Mouse (Mus musculus): ENCODE results near the gene Mfng. TPM values are rescaled to one million over a fixed set of nuclear protein-coding genes. Genes with fewer than 3 reads are reported as not detected.

The Mfng gene
- total RNA-seq, 1 experiment from 2014 or later, result 22.6 TPM

- ATAC-seq (replicated peaks; ENCODE audit: insufficient number of reproducible peaks, low FRiP score, low TSS enrichment, poor library complexity, severe bottlenecking), result no peak
Observed at GRCm38 (mm10) chr15:78790451-78790850, 17.2 kb upstream of the Mfng start.

- ATAC-seq (replicated peaks; ENCODE audit: insufficient number of reproducible peaks, low FRiP score, low TSS enrichment, poor library complexity, severe bottlenecking), result no peak
Observed at GRCm38 (mm10) chr15:78789721-78790323, 16.5 kb upstream of the Mfng start.

- ATAC-seq (replicated peaks; ENCODE audit: insufficient number of reproducible peaks, low FRiP score, low TSS enrichment, poor library complexity, severe bottlenecking), result no peak
Observed at GRCm38 (mm10) chr15:78788042-78788441, 14.8 kb upstream of the Mfng start.

GRCm38 (mm10) chr15:78787287-78787856 is 14.1 kb upstream of the Mfng start:
- ATAC-seq (replicated peaks; ENCODE audit: insufficient number of reproducible peaks, low FRiP score, low TSS enrichment, poor library complexity, severe bottlenecking), result no peak

- no peak for ATAC-seq (replicated peaks; ENCODE audit: insufficient number of reproducible peaks, low FRiP score, low TSS enrichment, poor library complexity, severe bottlenecking)
Observed at GRCm38 (mm10) chr15:78786411-78786818, 13.1 kb upstream of the Mfng start.

- no peak for ATAC-seq (replicated peaks; ENCODE audit: insufficient number of reproducible peaks, low FRiP score, low TSS enrichment, poor library complexity, severe bottlenecking)
Observed at GRCm38 (mm10) chr15:78785961-78786360, 12.7 kb upstream of the Mfng start.

- ATAC-seq (replicated peaks; ENCODE audit: insufficient number of reproducible peaks, low FRiP score, low TSS enrichment, poor library complexity, severe bottlenecking), result no peak
Observed at GRCm38 (mm10) chr15:78785258-78785657, 12.0 kb upstream of the Mfng start.

- ATAC-seq (replicated peaks; ENCODE audit: insufficient number of reproducible peaks, low FRiP score, low TSS enrichment, poor library complexity, severe bottlenecking), result no peak
Observed at GRCm38 (mm10) chr15:78784520-78784919, 11.2 kb upstream of the Mfng start.

- ATAC-seq (replicated peaks; ENCODE audit: insufficient number of reproducible peaks, low FRiP score, low TSS enrichment, poor library complexity, severe bottlenecking), result no peak
Observed at GRCm38 (mm10) chr15:78782348-78783103, 9.3 kb upstream of the Mfng start.

GRCm38 (mm10) chr15:78780908-78781307 is 7.6 kb upstream of the Mfng start:
- ATAC-seq (replicated peaks; ENCODE audit: insufficient number of reproducible peaks, low FRiP score, low TSS enrichment, poor library complexity, severe bottlenecking), result no peak

- no peak for ATAC-seq (replicated peaks; ENCODE audit: insufficient number of reproducible peaks, low FRiP score, low TSS enrichment, poor library complexity, severe bottlenecking)
Observed at GRCm38 (mm10) chr15:78780359-78780758, 7.1 kb upstream of the Mfng start.

- no peak for ATAC-seq (replicated peaks; ENCODE audit: insufficient number of reproducible peaks, low FRiP score, low TSS enrichment, poor library complexity, severe bottlenecking)
Observed at GRCm38 (mm10) chr15:78779690-78780089, 6.4 kb upstream of the Mfng start.

- ATAC-seq (replicated peaks; ENCODE audit: insufficient number of reproducible peaks, low FRiP score, low TSS enrichment, poor library complexity, severe bottlenecking), result no peak
Observed at GRCm38 (mm10) chr15:78779253-78779652, 6.0 kb upstream of the Mfng start.

GRCm38 (mm10) chr15:78778077-78778870 is 5.0 kb upstream of the Mfng start:
- ATAC-seq (replicated peaks; ENCODE audit: insufficient number of reproducible peaks, low FRiP score, low TSS enrichment, poor library complexity, severe bottlenecking), result peak; percentile 60

- no peak for ATAC-seq (replicated peaks; ENCODE audit: insufficient number of reproducible peaks, low FRiP score, low TSS enrichment, poor library complexity, severe bottlenecking)
Observed at GRCm38 (mm10) chr15:78772856-78773255, 419 bp downstream of the Mfng start.

- ATAC-seq (replicated peaks; ENCODE audit: insufficient number of reproducible peaks, low FRiP score, low TSS enrichment, poor library complexity, severe bottlenecking), result peak; percentile 51
Observed at GRCm38 (mm10) chr15:78772368-78772763, 909 bp downstream of the Mfng start.

- peak; percentile 47 for ATAC-seq (replicated peaks; ENCODE audit: insufficient number of reproducible peaks, low FRiP score, low TSS enrichment, poor library complexity, severe bottlenecking)
Observed at GRCm38 (mm10) chr15:78771531-78772367, 1.5 kb downstream of the Mfng start.

- no peak for ATAC-seq (replicated peaks; ENCODE audit: insufficient number of reproducible peaks, low FRiP score, low TSS enrichment, poor library complexity, severe bottlenecking)
Observed at GRCm38 (mm10) chr15:78770983-78771355, 2.3 kb downstream of the Mfng start.
